Mouse (Mus musculus) kidney, postnatal 10 days (tissue): ENCODE data around the gene Plxnc1.
A peak's percentile ranks its signal among the peaks of the same experiment; 100 is the strongest.

Source experiments
- DNase-seq: peaks from one replicate; pipeline ENCODE4 v3.0.0; 2021; ENCODE audit warnings: mixed read lengths

Gene Plxnc1

GRCm38 (mm10) chr10:94864199-94864928 lies 80.3 kb downstream of the Plxnc1 start:
- DNase-seq = no peak

- DNase-seq = no peak
These were observed 81.4 kb downstream of the Plxnc1 start for GRCm38 (mm10) chr10:94863251-94863650.

- no peak for DNase-seq
These were observed 83.8 kb downstream of the Plxnc1 start for GRCm38 (mm10) chr10:94860870-94861269.

- no peak for DNase-seq
These were observed 86.2 kb downstream of the Plxnc1 start for GRCm38 (mm10) chr10:94858277-94859033.

GRCm38 (mm10) chr10:94850565-94850964 lies 94.1 kb downstream of the Plxnc1 start:
- no peak for DNase-seq

GRCm38 (mm10) chr10:94849930-94850329 lies 94.7 kb downstream of the Plxnc1 start:
- no peak for DNase-seq

GRCm38 (mm10) chr10:94849360-94849759 lies 95.3 kb downstream of the Plxnc1 start:
- no peak for DNase-seq

GRCm38 (mm10) chr10:94848344-94848743 lies 96.3 kb downstream of the Plxnc1 start:
- no peak for DNase-seq

GRCm38 (mm10) chr10:94846501-94847105 lies 98.0 kb downstream of the Plxnc1 start:
- no peak for DNase-seq

- no peak for DNase-seq
These were observed 99.9 kb downstream of the Plxnc1 start for GRCm38 (mm10) chr10:94844692-94845091.

GRCm38 (mm10) chr10:94835874-94836273 lies 108.8 kb downstream of the Plxnc1 start:
- DNase-seq = no peak

GRCm38 (mm10) chr10:94829407-94829806 lies 115.2 kb downstream of the Plxnc1 start:
- DNase-seq = peak; percentile 91

GRCm38 (mm10) chr10:94828734-94829230 lies 115.9 kb downstream of the Plxnc1 start:
- DNase-seq = no peak

GRCm38 (mm10) chr10:94827890-94828733 lies 116.5 kb downstream of the Plxnc1 start:
- DNase-seq = no peak

GRCm38 (mm10) chr10:94827325-94827724 lies 117.3 kb downstream of the Plxnc1 start:
- no peak for DNase-seq

- DNase-seq = peak; percentile 24
These were observed 118.2 kb downstream of the Plxnc1 start for GRCm38 (mm10) chr10:94826436-94826835.

- DNase-seq = no peak
These were observed 118.7 kb downstream of the Plxnc1 start for GRCm38 (mm10) chr10:94825951-94826350.

- DNase-seq = no peak
These were observed 120.5 kb downstream of the Plxnc1 start for GRCm38 (mm10) chr10:94823971-94824760.

GRCm38 (mm10) chr10:94818781-94819665 lies 125.6 kb downstream of the Plxnc1 start:
- no peak for DNase-seq

GRCm38 (mm10) chr10:94818127-94818526 lies 126.5 kb downstream of the Plxnc1 start:
- DNase-seq = no peak
